Mouse (Mus musculus) forebrain, embryonic 12.5 days (tissue): Measurements from ENCODE around the gene Coil. TPM values are rescaled to one million over a fixed set of nuclear protein-coding genes. Genes with fewer than 3 reads are reported as not detected.

Experiments
- ATAC-seq: fragments of 200-750 bp; cut with Nextera tagmentation; 2 replicates; pipeline ENCODE4 v1.8.0; 2017; ENCODE audit warnings: moderate TSS enrichment; ENCODE audit not compliant: low FRiP score
- H3K27ac ChIP-seq: fragments of 300-500 bp; sonication (generic); 2 replicates; pipeline ENCODE4 v1.5.1; 2016; ENCODE audit warnings: mild to moderate bottlenecking
- H3K27me3 ChIP-seq: fragments of 300-500 bp; sonication (generic); 2 replicates; pipeline ENCODE4 v1.6.1; 2016; ENCODE audit warnings: mild to moderate bottlenecking
- H3K36me3 ChIP-seq: fragments of 300-500 bp; sonication (generic); replicated peaks from 2 replicates; pipeline ENCODE4 v1.6.1; 2016; ENCODE audit warnings: mild to moderate bottlenecking
- H3K4me1 ChIP-seq: fragments of 300-500 bp; sonication (generic); 2 replicates; pipeline ENCODE4 v1.6.1; 2016
- H3K4me2 ChIP-seq: fragments of 300-500 bp; sonication (generic); 2 replicates; pipeline ENCODE4 v1.6.1; 2016; ENCODE audit warnings: mild to moderate bottlenecking, moderate library complexity
- H3K4me3 ChIP-seq: fragments of 300-500 bp; sonication (generic); replicated peaks from 2 replicates; pipeline ENCODE4 v1.5.1; 2016; ENCODE audit warnings: mild to moderate bottlenecking
- H3K9ac ChIP-seq: fragments of 300-500 bp; sonication (generic); 2 replicates; pipeline ENCODE4 v1.6.1; 2016; ENCODE audit warnings: mild to moderate bottlenecking
- H3K9me3 ChIP-seq: fragments of 300-500 bp; sonication (generic); 2 replicates; pipeline ENCODE4 v1.6.1; 2016
- WGBS: fragments of 180-500 bp; shearing (Covaris S2); methylation state at CpG from one replicate; pipeline ENCODE4 v1.1.7; 2016; 5-methylcytosine and 5-hydroxymethylcytosine counted together
- polyA plus RNA-seq: library from polyadenylated mRNA; unstranded; fragments of >200 nt; fragmentation: Nextera tagmentation; extraction: Ambion mirVana; gene quantifications from 2 replicates; pipeline ENCODE4 v1.2.1, GENCODE M21; 2016

Coil gene
- polyA plus RNA-seq, result 30.3 and 31.5 TPM in 2 replicates

- Histone ChIP-seq H3K9me3 (no peaks in the 10 kb centered on the region), H3K9ac (no peak within 1 kb of the TSS), H3K4me1 (peaks cover 10% of the 10 kb centered on the region), H3K27ac (no peak within 1 kb of the TSS), H3K27me3 (no peaks in the 10 kb centered on the region), H3K36me3 (no peaks in the 10 kb centered on the region), H3K4me3 (no peak within 1 kb of the TSS), H3K4me2 (no peak within 1 kb of the TSS)
- no peak for ATAC-seq
- 37% methylated on average over 2 of the region's 2 CpGs for WGBS
Observed at GRCm38 (mm10) chr11:88970202-88970732, at the start of gene Coil. Coil (plus strand) TSS chr11:88970252.

GRCm38 (mm10) chr11:88926566-88926965 is 43.5 kb upstream of the Coil start:
- H3K27ac ChIP-seq, result no peak overlapping the region
- H3K9ac ChIP-seq, result no peak overlapping the region
- no peak overlapping the region for H3K4me3 ChIP-seq
- no peaks in the 10 kb centered on the region for H3K9me3 ChIP-seq
- peaks cover 68% of the 10 kb centered on the region for H3K36me3 ChIP-seq
- ATAC-seq, result no peak
- 94% methylated on average over 5 of the region's 5 CpGs for WGBS
- no peaks in the 10 kb centered on the region for H3K27me3 ChIP-seq
- no peak overlapping the region for H3K4me2 ChIP-seq
- H3K4me1 ChIP-seq, result no peaks in the 10 kb centered on the region

GRCm38 (mm10) chr11:88931692-88932530 is 38.1 kb upstream of the Coil start:
- ATAC-seq, result no peak
- Histone ChIP-seq H3K27me3 (no peaks in the 10 kb centered on the region), H3K4me1 (no peaks in the 10 kb centered on the region), H3K9me3 (no peaks in the 10 kb centered on the region), H3K4me2 (no peak overlapping the region), H3K36me3 (peaks cover 57% of the 10 kb centered on the region), H3K4me3 (no peak overlapping the region), H3K27ac (no peak overlapping the region), H3K9ac (no peak overlapping the region)
- 76% methylated on average over 14 of the region's 14 CpGs for WGBS

- no peaks in the 10 kb centered on the region for H3K27me3 ChIP-seq
- no peak overlapping the region for H3K4me3 ChIP-seq
- no peaks in the 10 kb centered on the region for H3K9me3 ChIP-seq
- no peak for ATAC-seq
- H3K27ac ChIP-seq, result no peak overlapping the region
- H3K36me3 ChIP-seq, result peaks cover 56% of the 10 kb centered on the region
- H3K4me2 ChIP-seq, result no peak overlapping the region
- no peaks in the 10 kb centered on the region for H3K4me1 ChIP-seq
- 93% methylated on average over 9 of the region's 9 CpGs for WGBS
- H3K9ac ChIP-seq, result no peak overlapping the region
Observed at GRCm38 (mm10) chr11:88933030-88933429, 37.0 kb upstream of the Coil start.

GRCm38 (mm10) chr11:88934089-88935000 is 35.7 kb upstream of the Coil start:
- Histone ChIP-seq H3K9ac (no peak overlapping the region), H3K9me3 (no peaks in the 10 kb centered on the region), H3K4me1 (no peaks in the 10 kb centered on the region), H3K4me3 (no peak overlapping the region), H3K4me2 (no peak overlapping the region), H3K27ac (no peak overlapping the region), H3K27me3 (no peaks in the 10 kb centered on the region), H3K36me3 (peaks cover 49% of the 10 kb centered on the region)
- 95% methylated on average over 19 of the region's 19 CpGs for WGBS
- no peak for ATAC-seq

- no peak overlapping the region for H3K9ac ChIP-seq
- no peaks in the 10 kb centered on the region for H3K9me3 ChIP-seq
- H3K4me3 ChIP-seq, result no peak overlapping the region
- peaks cover 47% of the 10 kb centered on the region for H3K36me3 ChIP-seq
- H3K4me1 ChIP-seq, result no peaks in the 10 kb centered on the region
- no peaks in the 10 kb centered on the region for H3K27me3 ChIP-seq
- H3K4me2 ChIP-seq, result no peak overlapping the region
- WGBS, result 86% methylated on average over 2 of the region's 2 CpGs
- no peak for ATAC-seq
- H3K27ac ChIP-seq, result no peak overlapping the region
Observed at GRCm38 (mm10) chr11:88937886-88938285, 32.2 kb upstream of the Coil start.

- no peak for ATAC-seq
- peaks cover 47% of the 10 kb centered on the region for H3K36me3 ChIP-seq
- H3K27ac ChIP-seq, result no peak overlapping the region
- no peaks in the 10 kb centered on the region for H3K4me1 ChIP-seq
- WGBS, result 99% methylated on average over 2 of the region's 2 CpGs
- no peak overlapping the region for H3K4me3 ChIP-seq
- no peaks in the 10 kb centered on the region for H3K9me3 ChIP-seq
- H3K9ac ChIP-seq, result no peak overlapping the region
- H3K4me2 ChIP-seq, result no peak overlapping the region
- no peaks in the 10 kb centered on the region for H3K27me3 ChIP-seq
Observed at GRCm38 (mm10) chr11:88938770-88939169, 31.3 kb upstream of the Coil start.

- no peak overlapping the region for H3K4me3 ChIP-seq
- WGBS, result 95% methylated on average over 4 of the region's 4 CpGs
- no peaks in the 10 kb centered on the region for H3K4me1 ChIP-seq
- ATAC-seq, result no peak
- peaks cover 53% of the 10 kb centered on the region for H3K36me3 ChIP-seq
- no peak overlapping the region for H3K27ac ChIP-seq
- H3K9ac ChIP-seq, result no peak overlapping the region
- no peaks in the 10 kb centered on the region for H3K27me3 ChIP-seq
- H3K4me2 ChIP-seq, result no peak overlapping the region
- H3K9me3 ChIP-seq, result no peaks in the 10 kb centered on the region
Observed at GRCm38 (mm10) chr11:88939634-88940033, 30.4 kb upstream of the Coil start.

GRCm38 (mm10) chr11:88941489-88941888 is 28.6 kb upstream of the Coil start:
- no peak for ATAC-seq
- no peak overlapping the region for H3K9ac ChIP-seq
- H3K4me1 ChIP-seq, result no peaks in the 10 kb centered on the region
- no peak overlapping the region for H3K4me3 ChIP-seq
- H3K27me3 ChIP-seq, result no peaks in the 10 kb centered on the region
- no peak overlapping the region for H3K27ac ChIP-seq
- no peak overlapping the region for H3K4me2 ChIP-seq
- peaks cover 46% of the 10 kb centered on the region for H3K36me3 ChIP-seq
- no peaks in the 10 kb centered on the region for H3K9me3 ChIP-seq
- WGBS, result 86% methylated on average over 12 of the region's 12 CpGs

- WGBS, result 83% methylated on average over 7 of the region's 8 CpGs
- no peak overlapping the region for H3K9ac ChIP-seq
- H3K4me3 ChIP-seq, result no peak overlapping the region
- H3K4me1 ChIP-seq, result no peaks in the 10 kb centered on the region
- no peak overlapping the region for H3K4me2 ChIP-seq
- no peaks in the 10 kb centered on the region for H3K9me3 ChIP-seq
- no peaks in the 10 kb centered on the region for H3K27me3 ChIP-seq
- ATAC-seq, result no peak
- no peak overlapping the region for H3K27ac ChIP-seq
- H3K36me3 ChIP-seq, result peaks cover 43% of the 10 kb centered on the region
Observed at GRCm38 (mm10) chr11:88945971-88946585, 24.0 kb upstream of the Coil start.

- H3K27ac ChIP-seq, result no peak overlapping the region
- H3K4me3 ChIP-seq, result no peak overlapping the region
- no peak for ATAC-seq
- 78% methylated on average over 8 of the region's 8 CpGs for WGBS
- H3K9me3 ChIP-seq, result no peaks in the 10 kb centered on the region
- H3K27me3 ChIP-seq, result no peaks in the 10 kb centered on the region
- no peak overlapping the region for H3K4me2 ChIP-seq
- no peak overlapping the region for H3K9ac ChIP-seq
- peaks cover 42% of the 10 kb centered on the region for H3K36me3 ChIP-seq
- H3K4me1 ChIP-seq, result no peaks in the 10 kb centered on the region
Observed at GRCm38 (mm10) chr11:88948896-88949295, 21.2 kb upstream of the Coil start.
